Mouse (Mus musculus) lung, postnatal 14 days (tissue): Measurements from ENCODE around the gene Pus3.
"Not testable (repeated sequence)": the region's sequence is repeated elsewhere in the genome, so short reads cannot be mapped to it uniquely, and the experiment has no call there.

Source experiments
- DNase-seq: peaks from one replicate; pipeline ENCODE4 v3.0.0; 2021

The Pus3 gene

GRCm38 (mm10) chr9:35546745-35547144 is 11.7 kb upstream of the Pus3 start:
- no peak for DNase-seq

GRCm38 (mm10) chr9:35548455-35548854 is 9.9 kb upstream of the Pus3 start:
- no peak for DNase-seq

- no peak for DNase-seq
Measured at GRCm38 (mm10) chr9:35556494-35557102, 1.8 kb upstream of the Pus3 start.

- DNase-seq: peak; percentile 75
Measured at GRCm38 (mm10) chr9:35559009-35559890, 855 bp downstream of the Pus3 start.

- no peak for DNase-seq
Measured at GRCm38 (mm10) chr9:35561076-35561475, 2.7 kb downstream of the Pus3 start.

GRCm38 (mm10) chr9:35561583-35561982 is 3.2 kb downstream of the Pus3 start:
- no peak for DNase-seq

GRCm38 (mm10) chr9:35564536-35565240 is 6.3 kb downstream of the Pus3 start:
- no peak for DNase-seq

GRCm38 (mm10) chr9:35567995-35568394 is 9.6 kb downstream of the Pus3 start:
- no peak for DNase-seq

- peak; percentile 93 for DNase-seq
Measured at GRCm38 (mm10) chr9:35569571-35570534, 11.5 kb downstream of the Pus3 start, which contains the start of the genes Pate2 and Hyls1. Pate2 (plus strand) TSS chr9:35570284. Hyls1 (minus strand) TSS chr9:35570398.

GRCm38 (mm10) chr9:35570663-35571062 is 12.3 kb downstream of the Pus3 start:
- no peak for DNase-seq

GRCm38 (mm10) chr9:35574416-35574815 is 16.0 kb downstream of the Pus3 start:
- DNase-seq: no peak

GRCm38 (mm10) chr9:35587674-35588073 is 29.3 kb downstream of the Pus3 start:
- no peak for DNase-seq

GRCm38 (mm10) chr9:35592903-35593302 is 34.5 kb downstream of the Pus3 start:
- DNase-seq: no peak

GRCm38 (mm10) chr9:35607647-35608405 is 49.4 kb downstream of the Pus3 start:
- DNase-seq: no peak

- DNase-seq: no peak
Measured at GRCm38 (mm10) chr9:35611841-35612240, 53.4 kb downstream of the Pus3 start, which contains the start of gene Pate4. Pate4 (minus strand) TSS chr9:35611941.

GRCm38 (mm10) chr9:35614005-35614404 is 55.6 kb downstream of the Pus3 start:
- no peak for DNase-seq

- DNase-seq: not testable (repeated sequence)
Measured at GRCm38 (mm10) chr9:35616784-35617183, 58.4 kb downstream of the Pus3 start.
